Mouse (Mus musculus): Measurements from ENCODE around the gene Trim67. TPM values are rescaled to one million over a fixed set of nuclear protein-coding genes. Genes with fewer than 3 reads are reported as not detected.

Gene Trim67
- total RNA-seq, 1 experiment: 0.40 TPM

DNA sequence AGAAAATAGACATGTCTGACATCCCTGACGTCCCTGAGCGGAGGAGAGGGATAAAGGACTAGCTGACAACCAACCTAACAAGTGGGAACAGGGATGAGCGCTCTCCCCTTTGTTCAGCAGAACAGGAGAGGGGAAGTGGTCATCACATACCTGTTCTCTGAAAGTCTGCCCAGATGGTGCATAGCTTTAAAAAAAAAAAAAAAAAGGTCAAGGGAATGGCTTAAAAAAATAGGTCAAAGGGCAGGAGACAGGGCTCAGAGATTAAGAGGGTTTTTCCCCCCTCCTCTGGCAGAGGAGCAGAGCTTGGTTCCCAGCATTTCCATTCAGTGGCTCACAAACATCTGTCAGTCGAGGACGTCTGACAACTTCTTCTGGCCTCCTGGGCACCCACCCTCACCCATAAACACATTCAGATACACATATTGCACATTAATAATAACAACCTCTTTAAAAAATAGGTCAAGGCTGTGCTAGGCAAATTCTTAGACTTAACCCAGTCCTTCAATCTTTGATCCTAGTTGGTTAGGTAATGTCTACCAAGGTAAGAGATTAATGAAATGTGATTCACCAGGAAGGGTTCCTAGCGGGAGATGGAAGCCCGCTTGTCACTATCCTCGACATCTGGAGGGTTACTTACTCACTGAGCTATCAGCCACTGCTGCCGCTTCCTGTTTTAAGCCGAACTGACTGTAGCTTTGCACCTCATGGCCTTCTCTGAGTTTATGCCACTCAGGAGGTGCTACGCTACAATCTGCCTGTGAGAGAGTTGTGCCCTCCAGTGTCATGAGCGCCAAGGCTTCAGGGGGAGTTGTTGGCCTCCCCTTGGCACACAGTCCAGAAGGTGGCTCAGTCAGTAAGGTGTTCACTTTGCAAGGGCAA, 11.2 kb downstream of the Trim67 start:
- Histone ChIP-seq H3K9me3 (ENCODE audit: control insufficient read depth, insufficient read depth, low read depth, low read length) (no peaks in the 10 kb centered on the region), H3K4me1 (ENCODE audit: control insufficient read depth in 2 of 2, insufficient read depth in 2 of 2, low read length in 2 of 2, poor library complexity in 1 of 2) (peaks cover 0 to 25% of the 10 kb centered on the region in 2 experiments; a peak in 3 of 4 replicates), H3K36me3 (ENCODE audit: control insufficient read depth, insufficient read depth, low read length, poor library complexity, severe bottlenecking) (no peaks in the 10 kb centered on the region), H3K9ac (ENCODE audit: insufficient read depth, low read depth, low read length, poor library complexity, severe bottlenecking) (no peak overlapping the region; the same call in 1 of the 2 replicates), H3K4me3 (ENCODE audit: insufficient read depth in 1 of 2, low read depth in 1 of 2, low read length in 2 of 2, poor library complexity in 1 of 2, severe bottlenecking in 1 of 2) (no peak overlapping the region), H3K27ac (ENCODE audit: insufficient read depth, low read depth, low read length, poor library complexity, severe bottlenecking) (no peak overlapping the region)
- in situ Hi-C loops (cut with MboI; ENCODE audit: low sequenced_read_pairs in 2 of 2, unreplicated experiment in 2 of 2): no loop called here
- no peak for TF ChIP-seq HCFC1 (IDR thresholded peaks at IDR 0.05; ENCODE audit: borderline replicate concordance, insufficient read depth, low read length)
- TF ChIP-seq ZC3H11A (IDR thresholded peaks at IDR 0.05; ENCODE audit: borderline replicate concordance, low read depth, low read length): no peak
- no peak for TF ChIP-seq CHD2 (IDR thresholded peaks at IDR 0.05; ENCODE audit: low read depth, low read length)
- peak; percentile 64 for TF ChIP-seq ZNF384 (IDR thresholded peaks at IDR 0.05; ENCODE audit: low read depth, low read length)
- no peak for TF ChIP-seq MAFK (IDR thresholded peaks at IDR 0.05; ENCODE audit: insufficient read depth, low read depth, low read length)
- no peak for DNase-seq (ENCODE audit: low read depth, low spot score)

DNA sequence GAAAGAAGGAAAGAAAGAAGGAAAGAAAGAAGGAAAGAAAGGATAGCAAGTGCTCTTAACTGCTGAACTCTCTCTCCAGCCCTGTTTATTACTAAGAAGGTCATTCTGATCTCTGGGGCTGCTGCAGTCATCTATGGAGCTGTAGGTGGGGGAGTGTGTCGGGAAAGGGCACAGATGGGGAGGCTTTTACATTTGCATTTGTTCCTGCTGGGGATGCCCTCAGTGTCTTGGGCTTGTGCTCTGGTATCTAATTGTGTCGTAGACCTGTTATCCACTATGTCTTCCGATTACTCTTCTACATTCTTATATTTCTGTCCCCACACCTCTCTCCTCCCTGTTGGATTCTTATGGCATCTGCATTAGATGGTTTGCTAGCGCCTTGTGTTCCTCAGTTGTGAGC, 13.1 kb downstream of the Trim67 start:
- in situ Hi-C loops (cut with MboI; ENCODE audit: low sequenced_read_pairs in 2 of 2, unreplicated experiment in 2 of 2): no loop called here
- no peak for DNase-seq (ENCODE audit: low read depth, low spot score)

DNA sequence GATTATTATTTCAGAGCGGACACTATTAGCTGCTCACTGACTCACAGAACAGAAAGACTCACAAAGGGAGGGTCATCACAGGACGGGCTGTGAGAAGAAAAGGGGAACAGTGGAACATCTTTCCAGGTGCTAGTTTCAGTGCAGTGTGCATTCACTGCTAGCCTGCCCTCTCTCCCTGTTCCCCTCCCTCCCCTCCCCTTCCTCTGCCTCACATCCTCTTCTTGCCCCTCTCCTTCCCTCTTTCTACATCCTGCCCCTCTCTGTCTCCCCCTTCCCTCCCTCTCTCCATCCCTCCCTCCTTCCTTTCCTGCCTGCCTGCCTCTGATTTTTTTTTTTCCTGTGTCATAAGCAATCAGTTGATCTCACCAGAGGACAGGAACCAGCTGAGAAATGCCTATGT, 16.5 kb downstream of the Trim67 start:
- Histone ChIP-seq H3K9me3 (ENCODE audit: control insufficient read depth, insufficient read depth, low read depth, low read length) (no peaks in the 10 kb centered on the region), H3K4me1 (ENCODE audit: control insufficient read depth in 2 of 2, insufficient read depth in 2 of 2, low read length in 2 of 2, poor library complexity in 1 of 2) (peaks cover 0 to 2% of the 10 kb centered on the region in 2 experiments; a peak in 1 of 4 replicates), H3K9ac (ENCODE audit: insufficient read depth, low read depth, low read length, poor library complexity, severe bottlenecking) (no peak overlapping the region), H3K4me3 (ENCODE audit: insufficient read depth in 1 of 2, low read depth in 1 of 2, low read length in 2 of 2, poor library complexity in 1 of 2, severe bottlenecking in 1 of 2) (no peak overlapping the region), H3K36me3 (ENCODE audit: control insufficient read depth, insufficient read depth, low read length, poor library complexity, severe bottlenecking) (no peaks in the 10 kb centered on the region), H3K27ac (ENCODE audit: insufficient read depth, low read depth, low read length, poor library complexity, severe bottlenecking) (no peak overlapping the region)
- in situ Hi-C loops (cut with MboI; ENCODE audit: low sequenced_read_pairs in 2 of 2, unreplicated experiment in 2 of 2): no loop called here
- DNase-seq (ENCODE audit: low read depth, low spot score): no peak
- TF ChIP-seq ZC3H11A (IDR thresholded peaks at IDR 0.05; ENCODE audit: borderline replicate concordance, low read depth, low read length) (no peak), MAFK (IDR thresholded peaks at IDR 0.05; ENCODE audit: insufficient read depth, low read depth, low read length) (no peak), CHD2 (IDR thresholded peaks at IDR 0.05; ENCODE audit: low read depth, low read length) (no peak), ZNF384 (IDR thresholded peaks at IDR 0.05; ENCODE audit: low read depth, low read length) (no peak), HCFC1 (IDR thresholded peaks at IDR 0.05; ENCODE audit: borderline replicate concordance, insufficient read depth, low read length) (no peak)

More for the DNA sequence above, 13.1 kb downstream of the Trim67 start:
- H3K36me3 ChIP-seq (ENCODE audit: control insufficient read depth, insufficient read depth, low read length, poor library complexity, severe bottlenecking): no peaks in the 10 kb centered on the region
- H3K4me3 ChIP-seq (ENCODE audit: insufficient read depth in 1 of 2, low read depth in 1 of 2, low read length in 2 of 2, poor library complexity in 1 of 2, severe bottlenecking in 1 of 2): no peak overlapping the region
- TF ChIP-seq CHD2 (IDR thresholded peaks at IDR 0.05; ENCODE audit: low read depth, low read length) (no peak), HCFC1 (IDR thresholded peaks at IDR 0.05; ENCODE audit: borderline replicate concordance, insufficient read depth, low read length) (no peak), ZNF384 (IDR thresholded peaks at IDR 0.05; ENCODE audit: low read depth, low read length) (no peak), MAFK (IDR thresholded peaks at IDR 0.05; ENCODE audit: insufficient read depth, low read depth, low read length) (no peak), ZC3H11A (IDR thresholded peaks at IDR 0.05; ENCODE audit: borderline replicate concordance, low read depth, low read length) (no peak)
- H3K9me3 ChIP-seq (ENCODE audit: control insufficient read depth, insufficient read depth, low read depth, low read length): no peaks in the 10 kb centered on the region
- H3K27ac ChIP-seq (ENCODE audit: insufficient read depth, low read depth, low read length, poor library complexity, severe bottlenecking): no peak overlapping the region
- H3K9ac ChIP-seq (ENCODE audit: insufficient read depth, low read depth, low read length, poor library complexity, severe bottlenecking): no peak overlapping the region
- H3K4me1 ChIP-seq (ENCODE audit: control insufficient read depth in 2 of 2, insufficient read depth in 2 of 2, low read length in 2 of 2, poor library complexity in 1 of 2): peaks cover 0 to 20% of the 10 kb centered on the region in 2 experiments; a peak in 3 of 4 replicates

DNA sequence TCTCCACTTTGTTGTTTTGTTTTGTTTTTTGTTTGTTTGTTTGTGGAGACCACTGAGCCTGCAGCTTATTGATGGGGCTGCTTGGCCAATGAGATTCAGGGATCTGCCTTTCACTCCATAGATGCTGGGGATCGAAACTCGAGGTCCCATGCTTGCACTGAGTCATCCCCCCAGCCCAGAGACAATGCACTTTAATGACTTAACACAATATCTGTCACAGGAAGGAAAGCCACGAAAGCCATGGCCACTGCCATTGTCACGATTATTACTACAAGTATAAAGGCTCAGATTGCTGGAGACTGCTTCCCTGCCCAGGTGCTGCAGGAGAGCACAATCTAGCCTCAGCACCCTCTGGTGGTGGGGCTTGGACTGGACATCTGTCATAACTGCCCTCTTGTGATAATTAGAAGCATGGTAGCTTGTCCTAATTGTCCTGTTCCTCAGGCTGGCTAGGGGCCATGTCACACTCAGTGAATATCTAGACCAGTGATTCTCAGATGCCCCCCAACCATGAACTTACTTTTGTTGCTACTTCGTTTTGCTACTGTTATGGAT, 17.2 kb downstream of the Trim67 start:
- Histone ChIP-seq H3K4me3 (ENCODE audit: insufficient read depth in 1 of 2, low read depth in 1 of 2, low read length in 2 of 2, poor library complexity in 1 of 2, severe bottlenecking in 1 of 2) (no peak overlapping the region), H3K36me3 (ENCODE audit: control insufficient read depth, insufficient read depth, low read length, poor library complexity, severe bottlenecking) (no peaks in the 10 kb centered on the region), H3K9me3 (ENCODE audit: control insufficient read depth, insufficient read depth, low read depth, low read length) (no peaks in the 10 kb centered on the region), H3K4me1 (ENCODE audit: control insufficient read depth in 2 of 2, insufficient read depth in 2 of 2, low read length in 2 of 2, poor library complexity in 1 of 2) (peaks cover 0 to 2% of the 10 kb centered on the region in 2 experiments; a peak in 1 of 4 replicates), H3K9ac (ENCODE audit: insufficient read depth, low read depth, low read length, poor library complexity, severe bottlenecking) (no peak overlapping the region), H3K27ac (ENCODE audit: insufficient read depth, low read depth, low read length, poor library complexity, severe bottlenecking) (no peak overlapping the region)
- in situ Hi-C loops (cut with MboI; ENCODE audit: low sequenced_read_pairs in 2 of 2, unreplicated experiment in 2 of 2): no loop called here
- no peak for DNase-seq (ENCODE audit: low read depth, low spot score)
- TF ChIP-seq CHD2 (IDR thresholded peaks at IDR 0.05; ENCODE audit: low read depth, low read length): no peak
- no peak for TF ChIP-seq HCFC1 (IDR thresholded peaks at IDR 0.05; ENCODE audit: borderline replicate concordance, insufficient read depth, low read length)
- no peak for TF ChIP-seq ZC3H11A (IDR thresholded peaks at IDR 0.05; ENCODE audit: borderline replicate concordance, low read depth, low read length)
- TF ChIP-seq MAFK (IDR thresholded peaks at IDR 0.05; ENCODE audit: insufficient read depth, low read depth, low read length): no peak
- TF ChIP-seq ZNF384 (IDR thresholded peaks at IDR 0.05; ENCODE audit: low read depth, low read length): no peak

All from ES-E14 (cell line).